Mouse (Mus musculus) brain, adult 2 months (tissue): ENCODE data around the gene Olfr912.

Experiments used
- DNase-seq: peaks from one replicate; pipeline ENCODE4 v3.0.0; 2011; ENCODE audit warnings: low read depth, low spot score

Olfr912 gene

DNA sequence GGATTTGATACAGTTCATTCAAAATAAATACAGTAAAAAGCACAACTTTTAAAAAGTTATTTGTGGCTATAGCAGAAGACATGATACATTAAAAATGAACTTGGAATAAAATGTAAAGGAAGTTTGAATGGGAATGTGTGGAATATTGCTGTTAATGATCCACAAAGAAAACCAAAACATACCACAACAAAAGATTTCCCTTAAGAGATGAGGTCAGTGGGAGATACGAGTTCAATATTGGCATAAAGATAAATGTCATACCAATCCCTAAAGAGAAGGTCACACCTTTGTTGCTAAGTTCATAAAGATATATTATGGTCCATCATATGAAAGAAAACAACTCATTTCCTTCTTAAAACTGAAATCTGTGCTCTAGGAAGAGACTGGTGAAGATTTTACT, at the start of gene Olfr912:
Olfr912 (plus strand) TSS at position 301 of the 400 bp plus-strand sequence.
- no peak for DNase-seq

GRCm38 (mm10) chr9:38537549-38537948, 42.4 kb upstream of the Olfr912 start, which contains the start of gene Olfr910:
TSS of gene Olfr910 (plus strand) at chr9:38537849.
- DNase-seq = no peak

- DNase-seq = no peak
Measured at GRCm38 (mm10) chr9:38591056-38591455, 11.1 kb downstream of the Olfr912 start.

- no peak for DNase-seq
Measured at GRCm38 (mm10) chr9:38592459-38592858, 12.5 kb downstream of the Olfr912 start, which contains the start of gene Olfr913. TSS of gene Olfr913 (plus strand) at chr9:38592759.

GRCm38 (mm10) chr9:38604802-38605201, 24.8 kb downstream of the Olfr912 start, which contains the start of gene Olfr914:
TSS of gene Olfr914 (plus strand) at chr9:38605102.
- no peak for DNase-seq

DNA sequence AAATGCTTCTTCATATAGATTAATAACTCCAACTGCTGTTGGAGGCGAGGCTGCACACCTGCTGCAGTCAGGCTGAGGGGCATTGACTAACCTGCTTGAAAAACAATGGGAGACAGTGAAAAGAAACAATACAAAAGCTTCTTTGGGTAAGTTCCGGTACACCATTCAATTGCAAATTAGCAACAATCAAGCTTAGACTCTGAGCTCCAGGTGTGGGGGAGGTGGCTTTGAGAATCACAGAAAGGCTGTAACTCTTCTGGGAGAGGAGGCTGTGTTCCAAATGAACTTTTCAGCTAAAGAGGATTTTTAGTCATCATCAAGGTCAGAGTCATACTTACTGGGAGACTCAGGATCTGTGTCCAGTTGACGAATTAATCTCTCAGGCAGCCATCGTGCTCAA, 52.4 kb downstream of the Olfr912 start:
- no peak for DNase-seq
